Mouse (Mus musculus) frontal cortex, postnatal 36 days (tissue): ENCODE measurements at regions not wholly inside any gene's neighbourhood (a gene's known extent, or its start where the extent isn't known, plus 50 kb on each side); places are given as distances from the start of the nearest gene placed in this dataset.
"Not testable (repeated sequence)": the region's sequence is repeated elsewhere in the genome, so short reads cannot be mapped to it uniquely, and the experiment has no call there.

ENCODE experiments used
- DNase-seq, 2 experiments: peaks; one replicate each; pipeline ENCODE4 v3.0.0; 2022; ENCODE audit warnings: low spot score in 2 of 2

DNA sequence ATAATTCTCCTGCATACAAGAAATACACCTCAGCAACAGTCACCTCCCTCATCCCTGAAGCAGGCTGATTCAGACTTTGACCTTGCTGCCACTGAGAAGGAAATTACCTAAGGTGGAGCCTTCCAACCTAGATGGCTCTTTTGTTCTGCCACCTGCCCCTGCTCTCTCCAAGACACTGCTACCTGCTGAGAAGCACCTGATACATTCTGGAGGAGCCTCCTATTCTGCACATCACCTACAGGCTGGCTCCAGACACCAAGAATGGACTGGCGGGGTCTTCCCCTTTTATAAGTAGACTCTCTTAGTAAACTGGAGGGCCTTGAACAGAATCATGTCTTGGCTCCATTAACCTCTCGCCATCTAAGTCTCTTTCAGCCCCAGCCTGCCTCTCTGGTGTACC lies 1149.5 kb upstream of the 2610301B20Rik start:
- not testable (repeated sequence) for DNase-seq

DNA sequence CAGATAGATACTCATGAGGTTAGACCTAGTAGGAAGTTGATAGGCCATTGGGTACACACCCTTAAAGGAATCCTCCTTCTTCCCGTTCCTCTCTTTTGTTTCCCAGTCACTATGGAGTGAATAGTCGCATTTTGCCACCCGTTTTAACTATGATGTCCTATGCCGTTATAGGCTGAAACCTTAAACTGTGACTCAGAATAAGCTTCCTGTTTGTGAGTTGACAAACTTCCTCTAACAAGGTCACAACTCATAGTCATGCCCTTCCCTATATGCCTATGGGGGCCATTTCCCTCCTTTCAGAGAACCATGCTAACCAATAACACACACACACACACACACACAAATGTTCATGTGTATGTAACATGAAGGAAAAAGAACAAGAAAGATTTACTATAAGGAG lies 1136.6 kb upstream of the 2610301B20Rik start:
- no peak for DNase-seq

GRCm38 (mm10) chr4:9747411-9747938 lies 1126.8 kb upstream of the 2610301B20Rik start:
- no peak for DNase-seq

- DNase-seq = no peak
Observed at GRCm38 (mm10) chr4:9748110-9748509, 1126.2 kb upstream of the 2610301B20Rik start.

DNA sequence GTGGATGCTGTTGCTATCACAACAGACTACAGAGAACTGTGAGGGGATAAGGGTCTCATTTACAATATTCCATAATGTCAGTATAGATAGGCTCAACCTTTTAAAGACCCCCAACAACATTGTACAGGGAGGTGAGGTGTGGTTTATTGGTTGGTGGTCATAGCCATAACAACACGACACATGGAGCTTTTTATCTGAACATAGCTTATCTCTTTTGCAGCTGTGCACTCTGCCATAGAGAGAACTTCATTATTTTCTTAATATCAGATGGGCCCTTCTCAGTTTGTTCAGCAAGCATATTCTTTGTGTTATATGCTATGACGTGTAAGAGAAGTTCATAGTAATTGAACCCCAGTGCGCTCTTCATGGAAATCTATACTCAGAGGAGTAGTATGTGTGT lies 1124.4 kb upstream of the 2610301B20Rik start:
- no peak for DNase-seq

GRCm38 (mm10) chr4:9750404-9750803 lies 1123.9 kb upstream of the 2610301B20Rik start:
- no peak for DNase-seq

DNA sequence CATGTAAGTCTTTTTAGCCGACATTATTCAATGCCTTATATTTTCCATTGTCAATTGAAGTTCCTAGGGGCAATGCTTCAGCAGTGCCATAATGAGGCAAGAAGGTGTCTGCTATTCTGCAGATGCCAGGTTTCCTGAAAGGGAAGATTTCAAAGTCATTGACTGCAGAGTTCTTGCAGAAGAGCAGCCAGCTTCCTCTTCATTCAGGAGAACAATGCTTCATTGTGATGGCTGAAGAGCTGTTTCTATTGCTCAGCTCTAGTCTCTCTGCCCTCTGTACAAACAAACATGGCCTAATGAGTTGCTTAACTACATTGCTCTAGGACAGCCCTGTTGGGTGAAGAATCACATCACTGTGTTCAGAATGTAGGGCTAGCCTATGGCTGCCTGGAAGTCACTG lies 1111.0 kb upstream of the 2610301B20Rik start:
- no peak for DNase-seq

DNA sequence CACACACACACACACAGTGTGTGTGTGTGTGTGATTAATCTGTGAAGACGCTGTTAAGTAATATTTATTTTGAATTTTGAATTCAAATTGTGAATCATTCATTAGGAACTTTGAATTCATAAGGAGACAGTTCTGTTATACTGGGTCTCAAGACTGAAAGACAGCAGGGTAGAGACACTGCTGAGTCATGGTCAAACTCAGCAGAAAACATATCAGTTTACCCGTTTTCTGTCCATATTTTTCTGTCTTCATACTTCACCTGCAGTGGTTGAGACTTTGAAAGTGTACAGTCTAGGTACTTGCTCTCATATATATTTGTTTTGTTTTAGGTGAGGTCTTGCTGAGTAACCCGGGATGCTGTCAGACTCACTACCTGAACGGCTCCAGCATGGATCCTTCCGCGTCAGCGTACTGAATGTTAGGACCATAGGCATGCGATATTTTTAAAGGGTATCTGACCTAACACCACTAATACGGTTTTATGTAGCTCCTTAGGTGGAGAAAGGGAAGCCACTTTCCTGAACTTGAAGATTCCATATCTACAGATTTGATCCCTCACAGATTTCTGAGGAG lies 1104.6 kb upstream of the 2610301B20Rik start:
- DNase-seq = peak in 1 of 2 experiments; percentile 2

DNA sequence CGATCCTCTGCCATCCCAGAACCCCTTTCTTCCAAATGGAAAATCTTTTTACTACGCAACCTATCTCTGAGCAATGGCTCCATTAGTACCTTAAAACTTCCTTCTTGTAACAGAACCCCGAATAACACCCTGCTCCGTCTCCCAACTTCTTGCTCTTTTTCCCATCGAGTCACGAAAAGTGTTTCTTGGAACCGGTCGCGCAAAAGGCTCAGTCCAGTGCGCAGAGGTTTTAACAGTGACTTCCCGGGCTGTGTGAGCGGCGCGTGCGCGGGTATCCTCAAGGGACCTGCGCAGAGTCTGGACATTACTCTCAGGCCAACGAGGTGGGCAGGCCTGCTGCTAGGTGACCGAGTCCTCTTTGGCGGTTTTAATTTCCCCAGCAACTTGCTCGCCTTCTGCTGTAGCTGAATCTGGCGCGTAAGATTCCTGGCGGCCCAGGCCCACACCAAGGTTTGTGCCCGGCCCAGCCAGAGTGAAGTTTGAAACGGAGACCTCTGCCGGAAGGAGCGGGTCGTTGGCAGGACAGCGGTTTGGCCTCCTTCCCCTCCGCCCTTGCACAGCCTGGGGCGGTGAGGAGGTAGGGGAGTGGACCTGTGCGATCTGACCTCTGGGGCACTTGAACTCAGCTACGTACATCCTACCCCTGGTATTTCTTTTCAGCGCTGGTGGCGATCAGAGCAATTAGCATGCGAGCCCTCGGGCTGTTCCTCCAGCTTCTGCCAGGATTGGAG lies 1103.8 kb upstream of the 2610301B20Rik start:
- peak; percentile 17 to 35 for DNase-seq

- peak in 1 of 2 experiments; percentile 26 for DNase-seq
Observed at GRCm38 (mm10) chr4:9771103-9771474, 1103.2 kb upstream of the 2610301B20Rik start.

DNA sequence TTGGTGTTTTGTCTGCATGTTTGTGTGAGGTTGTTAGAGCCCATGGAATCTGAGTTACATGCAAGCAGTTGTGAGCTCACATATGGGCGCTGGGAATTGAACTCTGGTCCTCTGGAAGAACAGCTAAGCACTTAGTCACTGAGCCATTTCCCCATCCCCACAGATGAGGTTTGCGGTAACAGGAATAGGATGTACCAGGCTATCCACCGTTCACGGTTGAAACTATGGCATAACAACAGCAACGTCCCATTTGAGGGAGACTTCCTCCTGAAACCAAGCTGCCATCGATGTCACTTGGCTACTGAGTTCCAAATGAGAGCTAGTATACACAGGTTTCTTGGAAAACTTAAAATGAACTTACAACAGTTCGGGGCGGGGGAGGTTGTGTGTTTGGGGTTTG lies 1095.9 kb upstream of the 2610301B20Rik start:
- DNase-seq = no peak

GRCm38 (mm10) chr4:9779594-9779993 lies 1094.7 kb upstream of the 2610301B20Rik start:
- no peak for DNase-seq

GRCm38 (mm10) chr4:9780179-9780578 lies 1094.1 kb upstream of the 2610301B20Rik start:
- peak; percentile 54 to 67 for DNase-seq

GRCm38 (mm10) chr4:9781318-9781717 lies 1093.0 kb upstream of the 2610301B20Rik start:
- no peak for DNase-seq

GRCm38 (mm10) chr4:9787795-9788365 lies 1086.4 kb upstream of the 2610301B20Rik start:
- DNase-seq = no peak

DNA sequence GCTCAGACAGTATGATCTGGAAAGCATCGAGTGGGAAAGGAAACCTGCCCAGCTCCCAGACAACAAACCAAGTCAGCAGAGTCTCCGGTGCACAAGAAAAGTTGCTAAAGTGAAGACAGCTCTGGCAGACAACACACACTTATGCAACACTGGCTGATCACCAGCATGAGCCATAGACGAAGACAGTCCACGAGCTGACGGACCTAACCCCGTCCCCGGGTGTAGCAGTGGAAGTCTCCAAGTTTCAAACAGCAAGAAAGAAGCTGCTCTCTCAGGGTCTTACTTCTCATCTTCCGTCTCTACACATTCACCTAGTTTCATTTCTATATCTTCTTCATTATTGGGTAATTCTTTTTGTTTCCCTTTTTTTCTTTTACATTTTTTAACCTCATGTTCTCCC lies 1083.8 kb upstream of the 2610301B20Rik start:
- no peak for DNase-seq
